Mouse (Mus musculus) lung, adult 2 months (tissue): ENCODE measurements around the gene Ralgps2.

Experiments
- CTCF ChIP-seq: fragments of 200-500 bp; IDR thresholded peaks from 2 replicates; pipeline ENCODE4 v1.5.1; 2011; ENCODE audit warnings: mild to moderate bottlenecking, low read length, control low read depth; ENCODE audit not compliant: insufficient read depth
- POLR2A ChIP-seq: fragments of 200-500 bp; IDR thresholded peaks from 2 replicates; pipeline ENCODE4 v1.6.1; 2011; ENCODE audit warnings: low read depth, mild to moderate bottlenecking, control low read depth, low read length, borderline replicate concordance; ENCODE audit errors: extremely low read depth

- TF ChIP-seq CTCF, result no peak
- no peak for TF ChIP-seq POLR2A
Observed at GRCm38 (mm10) chr1:156819236-156819635, 120.2 kb downstream of the Ralgps2 start.
